Mouse (Mus musculus) bone marrow, adult 2 months (tissue): ENCODE measurements around the gene Muc4.

Experiments
- CTCF ChIP-seq: fragments of 200-500 bp; IDR thresholded peaks from 2 replicates; pipeline ENCODE4 v1.5.1; 2011; ENCODE audit warnings: low read length, control low read depth; ENCODE audit not compliant: control insufficient read depth, insufficient read depth
- POLR2A ChIP-seq: fragments of 200-500 bp; IDR thresholded peaks from 2 replicates; pipeline ENCODE4 v1.6.1; 2011; ENCODE audit warnings: low read depth, mild to moderate bottlenecking, control low read depth, low read length, borderline replicate concordance; ENCODE audit not compliant: control insufficient read depth

DNA sequence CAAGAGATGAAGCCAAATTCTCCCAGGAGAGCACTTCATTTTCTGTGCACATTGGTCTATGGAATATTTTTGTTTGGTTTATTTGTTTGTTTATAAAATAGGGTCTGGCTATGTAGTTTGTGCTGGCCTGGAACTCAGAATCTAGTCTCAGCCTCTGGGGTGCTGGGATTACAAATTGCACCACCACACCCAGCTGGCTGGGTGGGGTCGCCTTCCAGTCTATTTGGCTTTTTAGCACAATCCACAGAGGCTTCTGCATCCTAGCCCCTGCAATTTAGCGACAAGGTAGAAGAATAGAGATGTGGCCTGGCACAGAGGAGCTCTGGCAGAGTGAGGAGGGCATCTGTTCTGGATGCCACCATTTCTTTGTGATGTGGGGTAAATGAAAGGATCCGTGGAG is 78.1 kb downstream of the Muc4 start:
- no peak for TF ChIP-seq CTCF
- TF ChIP-seq POLR2A, result no peak
